Mouse (Mus musculus) kidney, adult 8-10 months (tissue): ENCODE measurements around the gene Rsf1.

Experiments
- DNase-seq, 2 experiments: peaks; one replicate each; pipeline ENCODE4 v3.0.0; 2022

The Rsf1 gene

GRCm38 (mm10) chr7:97632897-97633296 lies 53.2 kb downstream of the Rsf1 start:
- DNase-seq, result no peak

GRCm38 (mm10) chr7:97645060-97645459 lies 65.4 kb downstream of the Rsf1 start:
- no peak for DNase-seq

- DNase-seq, result no peak
These were observed 68.0 kb downstream of the Rsf1 start for GRCm38 (mm10) chr7:97647656-97648055.

GRCm38 (mm10) chr7:97650729-97651128 lies 71.0 kb downstream of the Rsf1 start:
- no peak for DNase-seq

- no peak for DNase-seq
These were observed 76.5 kb downstream of the Rsf1 start for GRCm38 (mm10) chr7:97656144-97656543.

- DNase-seq, result no peak
These were observed 81.9 kb downstream of the Rsf1 start for GRCm38 (mm10) chr7:97661634-97662033.

- DNase-seq, result no peak
These were observed 99.5 kb downstream of the Rsf1 start for GRCm38 (mm10) chr7:97679239-97679638.

- no peak for DNase-seq
These were observed 108.1 kb downstream of the Rsf1 start for GRCm38 (mm10) chr7:97687831-97688230.

- no peak for DNase-seq
These were observed 115.8 kb downstream of the Rsf1 start for GRCm38 (mm10) chr7:97695441-97695840.

GRCm38 (mm10) chr7:97696133-97696505 lies 116.4 kb downstream of the Rsf1 start:
- DNase-seq, result no peak

- peak; percentile 89 to 93 for DNase-seq
These were observed 117.0 kb downstream of the Rsf1 start, which contains the start of gene Clns1a for GRCm38 (mm10) chr7:97696506-97697254. Gene Clns1a (plus strand): TSS chr7:97696634.

GRCm38 (mm10) chr7:97700173-97700572 lies 120.5 kb downstream of the Rsf1 start:
- no peak for DNase-seq

GRCm38 (mm10) chr7:97701106-97701505 lies 121.4 kb downstream of the Rsf1 start:
- DNase-seq, result no peak

- peak in 1 of 2 experiments; percentile 46 for DNase-seq
These were observed 127.4 kb downstream of the Rsf1 start for GRCm38 (mm10) chr7:97707123-97707522.

GRCm38 (mm10) chr7:97707809-97708208 lies 128.1 kb downstream of the Rsf1 start:
- no peak for DNase-seq

GRCm38 (mm10) chr7:97709204-97709603 lies 129.5 kb downstream of the Rsf1 start:
- DNase-seq, result no peak

GRCm38 (mm10) chr7:97714651-97715050 lies 135.0 kb downstream of the Rsf1 start:
- no peak for DNase-seq

- no peak for DNase-seq
These were observed 137.6 kb downstream of the Rsf1 start for GRCm38 (mm10) chr7:97717326-97717725.

GRCm38 (mm10) chr7:97719078-97719477 lies 139.4 kb downstream of the Rsf1 start:
- DNase-seq, result no peak

GRCm38 (mm10) chr7:97720109-97720508 lies 140.4 kb downstream of the Rsf1 start:
- DNase-seq, result no peak

GRCm38 (mm10) chr7:97722278-97722918 lies 142.7 kb downstream of the Rsf1 start:
- DNase-seq, result no peak

GRCm38 (mm10) chr7:97723646-97724538 lies 144.2 kb downstream of the Rsf1 start:
- DNase-seq, result no peak

- no peak for DNase-seq
These were observed 145.7 kb downstream of the Rsf1 start for GRCm38 (mm10) chr7:97725401-97725800.
